In genomic region chr8:115400013-115400720, GRCm38 (mm10) we compare ENCODE assay signal across 19 mouse cellular contexts.
DNase-seq lines count a peak whose midpoint lies in the region; ATAC-seq and TF ChIP-seq lines count a peak whose summit lies in the region.
"Had no signal": no experiment of that assay in that cellular context is flagged by ENCODE, and none has a peak within 500 bp of the region (broad histone marks: within the 10 kb centered on the region; RNA-seq: fewer than 3 reads in every experiment).

No protein-coding gene starts in this region.

- no peaks in the 10 kb centered on the region for H3K4me1 ChIP-seq in embryonic facial prominence, embryonic 14.5 days (ENCODE audit: control insufficient read depth, insufficient read depth, low read length)
- H3K4me1 ChIP-seq in embryonic facial prominence, embryonic 10.5 days: no peaks in the 10 kb centered on the region
- H3K4me1 ChIP-seq in limb, embryonic 14.5 days (ENCODE audit: control insufficient read depth, insufficient read depth, low read length): 0 out of 2 replicates have a peak, but pooled peaks cover 2% of the 10 kb centered on the region
- H3K4me1 ChIP-seq: hindbrain, embryonic 15.5 days; midbrain, embryonic 12.5 days had no signal

- no peaks in the 10 kb centered on the region for H3K9me3 ChIP-seq in embryonic facial prominence, embryonic 14.5 days (ENCODE audit: control insufficient read depth, low read length)
- no peaks in the 10 kb centered on the region for H3K9me3 ChIP-seq in embryonic facial prominence, embryonic 10.5 days
- H3K9me3 ChIP-seq in limb, embryonic 14.5 days (ENCODE audit: control insufficient read depth, low read length): no peaks in the 10 kb centered on the region
- H3K9me3 ChIP-seq: hindbrain, embryonic 15.5 days; midbrain, embryonic 12.5 days had no signal

- H3K4me2 ChIP-seq in embryonic facial prominence, embryonic 14.5 days (ENCODE audit: low read depth, low read length): no peak overlapping the region
- no peak overlapping the region for H3K4me2 ChIP-seq in limb, embryonic 14.5 days (replicated peaks; ENCODE audit: low read depth, low read length, severe bottlenecking)
- H3K4me2 ChIP-seq: hindbrain, embryonic 15.5 days; liver, embryonic 11.5 days; midbrain, embryonic 12.5 days had no signal

- H3K27me3 ChIP-seq in embryonic facial prominence, embryonic 14.5 days (replicated peaks; ENCODE audit: control insufficient read depth, insufficient read depth, low read length): no peaks in the 10 kb centered on the region
- H3K27me3 ChIP-seq in embryonic facial prominence, embryonic 10.5 days (replicated peaks; ENCODE audit: low read depth, poor library complexity, severe bottlenecking): no peaks in the 10 kb centered on the region
- no peaks in the 10 kb centered on the region for H3K27me3 ChIP-seq in limb, embryonic 14.5 days (ENCODE audit: control insufficient read depth, insufficient read depth, low read length)
- H3K27me3 ChIP-seq: hindbrain, embryonic 15.5 days; midbrain, embryonic 12.5 days; Patski had no signal

- no peak overlapping the region for H3K27ac ChIP-seq in embryonic facial prominence, embryonic 14.5 days (replicated peaks; ENCODE audit: low read depth, low read length)
- H3K27ac ChIP-seq in embryonic facial prominence, embryonic 10.5 days (replicated peaks): no peak overlapping the region
- 0 out of 2 replicates have a peak overlapping the region, but pooled peaks have one; percentile 43 for H3K27ac ChIP-seq in limb, embryonic 14.5 days (replicated peaks; ENCODE audit: low read depth, low read length)
- H3K27ac ChIP-seq: gastrocnemius, adult 2 months; hindbrain, embryonic 15.5 days; midbrain, embryonic 12.5 days had no signal

- 63% methylated on average over 15 of the region's 15 CpGs for WGBS in embryonic facial prominence, embryonic 14.5 days
- WGBS in embryonic facial prominence, embryonic 10.5 days: 78% methylated on average over 15 of the region's 15 CpGs
- WGBS in limb, embryonic 14.5 days: 40% methylated on average over 15 of the region's 15 CpGs

- DNase-seq in embryonic facial prominence, embryonic 14.5 days (ENCODE audit: low spot score): no peak
- no peak for DNase-seq in embryonic facial prominence, embryonic 10.5 days (ENCODE audit: low spot score)
- peak; percentile 67 for DNase-seq in T-cell, adult 2 months (ENCODE audit: low spot score)
- no peak for DNase-seq in limb, embryonic 14.5 days (ENCODE audit: low spot score)
- DNase-seq in thymus, postnatal 36 days: peak; percentile 43 to 61
- no peak for DNase-seq in gastrocnemius, postnatal 4 days (ENCODE audit: low spot score in 2 of 2)
- no peak for DNase-seq in kidney, adult 9 months
- DNase-seq: cerebellum, adult 9-11 months; gastrocnemius, adult 2 months; heart, postnatal 14 days; kidney, adult 18-20 months; kidney, postnatal 25 days; lung, adult 2 months; lung, postnatal 36 days had no signal

- TF ChIP-seq POLR2A in limb, embryonic 14.5 days (IDR thresholded peaks at IDR 0.05; ENCODE audit: borderline replicate concordance, extremely low read depth, insufficient read depth, insufficient read length): no peak

- H3K4me3 ChIP-seq in embryonic facial prominence, embryonic 14.5 days (ENCODE audit: low read depth, low read length): no peak overlapping the region
- H3K4me3 ChIP-seq in embryonic facial prominence, embryonic 10.5 days: no peak overlapping the region
- no peak overlapping the region for H3K4me3 ChIP-seq in limb, embryonic 14.5 days (replicated peaks; ENCODE audit: low read length)
- H3K4me3 ChIP-seq: gastrocnemius, adult 2 months; hindbrain, embryonic 15.5 days; midbrain, embryonic 12.5 days had no signal

- ATAC-seq in embryonic facial prominence, embryonic 14.5 days (ENCODE audit: low read depth): peak; percentile 22; the same call in 1 of the 2 replicates
- no peak for ATAC-seq in limb, embryonic 14.5 days (ENCODE audit: low FRiP score, low read depth)
- ATAC-seq: forebrain, embryonic 14.5 days; Patski had no signal

- H3K36me3 ChIP-seq in embryonic facial prominence, embryonic 14.5 days (ENCODE audit: control insufficient read depth, insufficient read depth, low read length): no peaks in the 10 kb centered on the region
- H3K36me3 ChIP-seq in embryonic facial prominence, embryonic 10.5 days (replicated peaks): no peaks in the 10 kb centered on the region
- H3K36me3 ChIP-seq in limb, embryonic 14.5 days (ENCODE audit: control insufficient read depth, insufficient read depth, low read length): no peaks in the 10 kb centered on the region
- H3K36me3 ChIP-seq: hindbrain, embryonic 15.5 days; midbrain, embryonic 12.5 days had no signal

- H3K9ac ChIP-seq in embryonic facial prominence, embryonic 14.5 days (ENCODE audit: low read depth, low read length): no peak overlapping the region
- no peak overlapping the region for H3K9ac ChIP-seq in limb, embryonic 14.5 days (ENCODE audit: low read depth, low read length, severe bottlenecking)
- H3K9ac ChIP-seq: hindbrain, embryonic 15.5 days; midbrain, embryonic 12.5 days had no signal

Comparison
In these comparisons a context has a peak if more than half of its experiments do, and no peak if none do; other contexts are left out.
1. DNase-seq: peak in T-cell, adult 2 months (single experiment) and thymus, postnatal 36 days (2 of 2); none in embryonic facial prominence, embryonic 14.5 days (single experiment), embryonic facial prominence, embryonic 10.5 days (single experiment), limb, embryonic 14.5 days (single experiment), gastrocnemius, postnatal 4 days (0 of 2) and kidney, adult 9 months (single experiment).